Mouse (Mus musculus) heart, postnatal 14 days (tissue): Measurements from ENCODE around the gene Smr2. TPM values are rescaled to one million over a fixed set of nuclear protein-coding genes. Genes with fewer than 3 reads are reported as not detected.
"Not testable (repeated sequence)": the region's sequence is repeated elsewhere in the genome, so short reads cannot be mapped to it uniquely, and the experiment has no call there.

Experiments
- DNase-seq, 2 experiments: peaks; one replicate each; pipeline ENCODE4 v3.0.0; 2021 to 2022
- intact Hi-C: fragments of 180-260 bp; cut with DNase I; formaldehyde crosslinking; loops from one replicate; pipeline ENCODE4 v1.15.1; 2025
- long read RNA-seq, 2 experiments: library from polyadenylated mRNA; stranded (forward); transcript quantifications; one replicate each; pipeline ENCODE4 v2.0.0; 2021
- total RNA-seq, 2 experiments: library from RNA; stranded (reverse); gene quantifications; 2 replicates each; pipeline ENCODE4 v1.2.3; 2021

Gene Smr2
- total RNA-seq = not detected
- long read RNA-seq, experiment 1 = 0 reads
- long read RNA-seq, experiment 2 = 0 reads

GRCm38 (mm10) chr5:88086256-88086655 is at the start of gene Smr2:
Smr2 (plus strand) TSS chr5:88086556.
- intact Hi-C loops = loop anchor here (5.0 kb wide), 1 partner anchor 111 kb away; no protein-coding TSS in a partner anchor
- not testable (repeated sequence) for DNase-seq

- DNase-seq = no peak
- intact Hi-C loops = no loop called here
These were observed 25.1 kb downstream of the Smr2 start, which contains the start of gene Gm11116 for GRCm38 (mm10) chr5:88111430-88111829. Gm11116 (minus strand) TSS chr5:88111530.

GRCm38 (mm10) chr5:88153999-88154398 is 67.6 kb downstream of the Smr2 start, which contains the start of gene Gm11115:
Gm11115 (minus strand) TSS chr5:88154099.
- intact Hi-C loops = no loop called here

More at GRCm38 (mm10) chr5:88153999-88154398, 67.6 kb downstream of the Smr2 start, which contains the start of gene Gm11115:
- DNase-seq = no peak

Other genes starting within 250 kb of the Smr2 start
- not detected for gene Odam, start 201.5 kb upstream of the Smr2 start, total RNA-seq
- gene Csn3, start 161.0 kb upstream of the Smr2 start, total RNA-seq = not detected
- not detected for gene 2310003L06Rik, start 117.1 kb upstream of the Smr2 start, total RNA-seq
- not detected for gene Gm28434, start 117.0 kb upstream of the Smr2 start, total RNA-seq
- not detected for gene Cabs1, start 107.1 kb upstream of the Smr2 start, total RNA-seq
- not detected for gene Smr3a, start 84.0 kb upstream of the Smr2 start, total RNA-seq
- gene Gm11116, start 25.0 kb downstream of the Smr2 start, total RNA-seq = not detected
- gene Gm11115, start 67.5 kb downstream of the Smr2 start, total RNA-seq = not detected
- not detected for gene Gm7714, start 182.4 kb downstream of the Smr2 start, total RNA-seq
- not detected for gene Prol1, start 230.8 kb downstream of the Smr2 start, total RNA-seq